Mouse (Mus musculus) forelimb bud, embryonic 11.5 days (tissue): ENCODE measurements around the gene Chpf2.
"Not testable (repeated sequence)": the region's sequence is repeated elsewhere in the genome, so short reads cannot be mapped to it uniquely, and the experiment has no call there.

ENCODE experiments used
- DNase-seq: peaks from one replicate; pipeline ENCODE4 v3.0.0-alpha.2; 2012; ENCODE audit warnings: low read depth, low spot score

Chpf2 gene

DNA sequence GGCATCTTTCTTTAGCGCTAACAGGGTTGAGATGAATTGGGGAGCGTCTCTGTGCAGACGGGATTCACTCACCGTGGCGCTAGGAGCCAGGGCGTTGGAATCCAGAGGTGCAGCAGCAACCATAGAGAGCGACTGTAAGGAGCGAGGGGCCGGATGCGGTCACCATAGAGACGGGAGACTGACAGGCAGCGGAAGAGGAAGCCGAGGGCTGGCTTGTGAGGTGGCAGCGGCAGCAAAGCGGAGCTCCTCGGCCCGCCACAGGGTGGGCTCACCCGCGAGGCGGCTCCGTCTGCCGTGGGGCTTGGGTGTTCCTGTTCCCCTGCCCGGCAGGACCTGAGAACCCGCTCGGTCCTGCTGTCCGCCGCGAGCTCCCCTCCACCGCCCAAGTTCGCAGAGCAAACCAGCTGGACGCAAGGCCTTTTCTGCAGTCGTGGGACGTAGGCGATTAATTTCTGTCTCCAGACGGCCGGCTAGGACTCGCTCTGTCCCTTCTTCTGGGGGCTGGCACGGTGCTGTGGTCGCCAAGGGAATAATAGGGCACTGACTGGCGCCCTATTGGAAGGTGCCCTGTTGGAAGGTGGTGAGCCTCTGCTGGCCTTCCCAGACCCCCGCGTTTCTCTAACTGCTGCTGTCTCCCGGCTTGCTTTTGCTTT, at the start of gene Chpf2:
Gene Chpf2 (plus strand): TSS at position 195 of the 653 bp plus-strand sequence.
- DNase-seq = peak; percentile 72

DNA sequence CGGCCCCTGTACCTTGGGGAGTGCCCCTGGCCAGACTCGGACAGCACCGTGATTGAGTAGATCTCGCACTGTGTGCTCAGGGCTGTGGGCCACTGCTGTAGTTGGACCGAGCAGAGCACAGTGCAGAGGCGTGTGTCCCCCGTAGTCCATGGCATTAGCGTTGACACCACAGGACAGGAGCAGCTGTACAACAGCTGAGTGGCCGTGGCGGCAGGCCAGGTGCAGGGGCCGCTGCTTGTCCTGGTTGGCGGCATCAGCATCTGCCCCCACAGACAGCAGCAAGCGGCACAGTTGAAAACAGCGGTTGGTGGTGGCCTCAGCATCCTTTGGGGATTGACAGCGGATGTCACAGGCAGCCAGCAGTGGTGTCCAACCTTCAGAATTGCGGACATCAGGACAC, 48.9 kb upstream of the Chpf2 start:
- no peak for DNase-seq

DNA sequence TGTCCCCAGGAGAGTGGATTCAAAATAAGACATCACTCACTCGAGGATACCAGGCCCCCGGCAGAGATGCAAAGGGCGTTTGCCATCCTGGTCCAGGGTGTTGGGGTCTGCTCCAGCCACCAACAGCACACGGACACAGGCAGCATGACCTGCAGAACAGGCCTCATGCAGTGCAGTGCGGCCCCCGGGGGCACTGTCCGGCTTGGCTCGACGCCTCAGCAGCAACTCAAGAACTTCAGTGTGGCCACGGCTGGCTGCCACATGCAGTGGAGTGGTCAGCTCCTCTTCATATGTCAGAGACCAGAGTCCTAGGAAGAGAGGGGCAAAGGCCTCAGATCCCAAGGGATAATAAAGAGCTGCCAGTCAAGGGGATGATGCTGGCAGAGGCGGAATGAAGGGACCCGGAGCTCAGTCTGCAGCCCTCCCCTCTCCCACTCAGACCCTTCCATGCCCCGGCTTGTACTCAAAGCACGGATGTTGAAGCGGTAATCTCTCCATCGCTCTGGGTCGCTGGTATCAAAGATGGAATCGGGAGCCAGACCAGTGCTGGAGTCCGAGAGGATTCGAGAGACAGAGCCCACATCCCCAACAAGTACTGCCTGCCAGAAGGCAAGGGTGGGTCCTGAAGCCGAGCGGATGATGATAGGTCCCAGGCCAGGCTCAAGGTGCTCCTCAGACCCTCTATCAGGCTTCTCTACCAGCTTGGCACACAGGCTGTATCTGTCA, 46.8 kb upstream of the Chpf2 start:
- DNase-seq = no peak

DNA sequence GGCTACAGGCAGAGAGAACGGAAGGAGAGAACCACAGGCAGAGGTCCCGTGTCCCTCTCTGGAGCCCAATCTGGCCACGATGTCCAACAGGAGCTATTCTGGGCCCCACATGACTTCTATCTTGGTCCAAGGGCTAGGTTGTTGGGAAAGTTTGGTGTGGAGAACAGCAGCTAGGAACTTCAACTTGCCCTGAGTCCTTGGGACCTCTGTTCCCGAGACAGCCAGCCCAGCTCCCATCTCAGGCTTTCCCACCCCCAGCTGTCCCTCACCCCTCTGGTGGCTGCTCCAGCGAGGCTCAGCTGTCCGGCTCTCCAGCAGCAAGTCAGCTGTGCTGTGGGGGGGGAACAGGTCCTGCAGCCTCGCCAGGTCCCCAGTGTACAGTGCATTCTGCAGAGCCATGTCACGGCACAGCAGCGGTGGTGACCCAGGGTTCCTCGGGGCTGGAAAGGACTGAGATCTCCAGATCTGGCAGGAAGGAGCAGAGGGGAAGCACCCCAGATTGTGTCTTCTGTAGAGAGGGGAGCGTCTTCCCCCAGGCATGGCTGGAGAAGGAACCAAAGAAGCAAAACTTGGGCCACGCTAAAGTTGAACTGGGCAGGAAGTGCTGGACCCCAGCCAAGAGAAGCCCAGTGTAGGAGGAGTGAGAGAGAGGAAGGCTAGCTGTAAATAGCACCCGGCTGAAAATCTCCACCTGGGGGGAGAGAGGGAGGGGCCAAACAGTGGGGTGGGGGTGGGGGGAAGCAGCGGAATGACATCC, 46.0 kb upstream of the Chpf2 start, which contains the start of gene Asb10:
Gene Asb10 (minus strand): TSS at position 592 of the 757 bp plus-strand sequence.
- no peak for DNase-seq

DNA sequence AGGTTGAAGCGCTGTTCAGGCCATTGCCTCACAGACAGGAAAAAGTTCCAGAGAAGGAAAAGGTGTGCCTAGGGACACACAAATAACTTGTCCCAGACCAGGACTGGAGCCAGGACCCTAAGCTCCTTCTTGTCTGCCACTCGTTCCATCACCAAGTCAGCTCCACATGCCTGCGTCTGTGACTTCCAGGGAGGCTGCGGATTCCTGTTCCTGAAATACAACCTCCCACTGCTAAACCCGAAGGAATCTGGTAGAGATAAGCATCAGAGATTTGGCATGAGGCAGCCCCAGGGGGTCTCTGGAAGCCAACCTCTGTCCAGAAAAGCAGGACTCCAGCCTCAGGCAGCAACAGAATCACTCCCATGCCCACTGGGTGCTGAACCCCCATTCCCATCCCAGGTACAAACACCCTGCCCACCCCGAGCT, 45.4 kb upstream of the Chpf2 start:
- no peak for DNase-seq

DNA sequence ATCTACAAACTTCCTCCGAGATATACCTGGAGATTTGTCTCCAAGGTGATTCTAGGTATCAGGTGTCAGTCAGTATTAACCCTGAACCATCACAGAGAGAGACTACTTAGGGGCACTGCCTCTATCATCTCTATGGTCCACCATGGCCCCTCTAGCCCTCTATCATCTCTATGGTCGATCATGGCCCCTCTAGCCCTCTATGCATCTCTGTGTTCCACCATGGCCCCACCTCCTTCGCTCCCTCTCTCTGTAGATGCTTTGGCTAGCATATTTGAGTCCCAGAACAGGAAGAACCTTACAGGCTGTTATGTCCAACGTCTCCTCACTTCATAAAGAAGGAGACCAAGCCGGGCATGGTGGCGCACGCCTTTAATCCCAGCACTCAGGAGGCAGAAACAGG, 43.9 kb upstream of the Chpf2 start:
- no peak for DNase-seq

DNA sequence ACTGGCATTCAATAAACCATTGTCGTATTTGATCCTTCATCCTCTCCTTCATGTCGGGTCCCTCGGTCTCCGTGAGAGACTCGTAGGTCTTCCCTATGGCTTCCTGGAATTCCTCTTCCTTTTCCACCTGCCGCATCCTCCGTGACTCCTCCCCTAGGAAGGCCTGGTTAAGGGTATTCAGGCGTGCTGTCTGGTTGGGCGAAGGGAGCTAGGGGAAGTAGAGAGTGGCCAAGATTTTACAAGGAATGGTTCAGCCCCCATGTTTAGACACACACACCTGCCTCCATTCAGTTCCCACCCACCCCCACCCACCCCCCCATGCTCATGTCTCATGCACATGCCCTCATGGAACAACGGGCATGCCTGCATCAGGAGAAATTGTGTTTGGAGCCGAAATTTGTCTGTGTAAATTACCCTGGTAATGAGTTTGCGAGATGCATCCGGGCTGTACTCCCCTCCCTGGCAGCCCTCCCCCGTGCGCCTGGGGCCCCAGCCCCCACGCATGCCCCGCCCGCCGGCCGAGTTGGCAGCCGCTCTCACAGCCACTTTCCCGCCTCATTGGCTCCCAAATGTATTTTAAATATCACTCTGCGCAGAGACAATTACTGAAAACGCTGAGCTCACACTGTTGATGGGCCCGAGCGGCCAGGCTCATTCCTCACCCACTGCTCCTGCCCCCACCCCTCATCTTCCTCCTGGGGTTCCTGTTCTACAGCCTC, 35.8 kb upstream of the Chpf2 start:
- DNase-seq = no peak

DNA sequence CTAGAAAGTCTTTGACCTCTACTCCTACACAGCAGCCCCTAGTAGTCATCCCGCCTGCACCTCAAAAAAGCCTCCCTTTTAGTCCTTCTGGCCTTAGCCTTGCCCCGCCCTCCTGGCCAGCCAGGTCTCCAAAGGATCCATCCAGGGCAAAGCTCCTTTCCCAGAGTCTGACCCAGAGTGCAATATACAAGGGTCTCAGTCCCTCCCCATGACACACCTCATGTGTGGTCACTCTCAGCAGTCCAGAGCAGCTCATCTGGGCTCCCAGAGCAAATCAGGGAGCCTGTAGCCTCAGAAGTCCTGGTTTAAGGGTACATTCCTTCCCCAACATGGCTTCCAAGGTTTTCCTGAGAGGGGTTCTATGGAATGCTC, 35.2 kb upstream of the Chpf2 start:
- no peak for DNase-seq

DNA sequence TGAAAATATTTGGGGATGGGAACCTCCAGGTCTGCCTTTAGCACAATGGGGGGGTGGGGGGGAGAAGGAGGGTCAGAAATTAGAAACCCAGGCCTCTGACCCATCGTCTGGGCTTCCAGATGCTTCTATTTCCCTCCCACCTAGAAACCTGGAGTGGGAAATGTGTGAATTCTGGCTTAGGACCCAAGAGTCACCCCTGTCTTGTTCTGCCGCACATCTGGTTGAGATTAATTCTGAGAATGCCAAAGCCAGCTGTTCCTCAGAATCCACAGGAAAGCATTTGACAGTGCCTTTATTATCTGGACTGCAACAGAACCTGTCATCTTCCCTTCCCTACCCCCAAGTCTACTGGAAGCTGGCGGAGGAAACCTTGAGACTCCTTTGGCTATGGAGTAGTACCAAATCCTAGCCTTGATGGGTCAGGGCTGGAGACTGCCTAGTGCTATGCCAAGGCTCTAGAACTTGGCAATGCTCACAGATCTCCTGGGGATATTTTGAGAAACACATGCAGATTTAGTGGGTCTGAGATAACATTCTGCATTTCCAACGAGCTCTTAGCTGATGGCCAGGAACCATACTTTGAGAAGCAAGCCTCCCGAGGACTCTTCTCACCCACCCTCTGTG, 32.8 kb upstream of the Chpf2 start:
- DNase-seq = peak; percentile 43

DNA sequence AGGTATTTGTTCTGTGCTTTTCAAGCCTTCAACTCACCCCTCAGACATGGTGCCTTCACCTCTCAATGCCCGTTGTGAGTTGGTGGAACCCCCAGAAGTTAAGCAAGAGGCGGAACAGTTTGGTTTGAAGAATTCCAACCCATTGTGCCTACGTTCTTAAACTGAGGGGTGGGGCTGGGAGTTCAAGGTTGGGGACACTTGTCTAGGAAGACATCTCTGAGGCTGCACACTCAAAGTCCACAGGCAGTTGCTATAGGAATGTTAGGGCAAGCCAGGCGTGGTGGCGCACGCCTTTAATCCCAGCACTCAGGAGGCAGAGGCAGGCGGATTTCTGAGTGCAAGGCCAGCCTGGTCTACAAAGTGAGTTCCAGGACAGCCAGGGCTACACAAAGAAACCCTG, 31.2 kb upstream of the Chpf2 start:
- DNase-seq = not testable (repeated sequence)

DNA sequence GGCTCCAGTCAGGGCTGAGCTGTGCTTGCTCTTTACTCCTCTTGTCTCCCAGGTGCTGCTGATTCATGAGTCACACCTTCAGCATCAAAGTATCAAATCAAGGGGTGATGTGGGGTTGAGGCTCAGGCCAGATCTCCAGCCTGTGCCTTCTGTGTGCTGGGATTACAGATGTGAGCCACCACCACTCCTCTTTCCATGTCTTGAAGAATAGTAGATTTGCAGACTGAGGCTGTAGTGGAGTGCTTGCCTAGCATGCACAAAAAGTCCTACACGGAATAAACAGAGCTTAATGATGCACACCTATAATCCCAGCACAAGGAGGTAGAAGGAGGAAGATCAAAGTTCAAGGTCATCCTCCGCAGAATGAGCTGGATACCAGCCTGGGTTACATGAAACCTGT, 29.8 kb upstream of the Chpf2 start, which contains the start of gene 4931409K22Rik:
Gene 4931409K22Rik (minus strand): TSS at position 101 of the 400 bp plus-strand sequence.
- DNase-seq = no peak

DNA sequence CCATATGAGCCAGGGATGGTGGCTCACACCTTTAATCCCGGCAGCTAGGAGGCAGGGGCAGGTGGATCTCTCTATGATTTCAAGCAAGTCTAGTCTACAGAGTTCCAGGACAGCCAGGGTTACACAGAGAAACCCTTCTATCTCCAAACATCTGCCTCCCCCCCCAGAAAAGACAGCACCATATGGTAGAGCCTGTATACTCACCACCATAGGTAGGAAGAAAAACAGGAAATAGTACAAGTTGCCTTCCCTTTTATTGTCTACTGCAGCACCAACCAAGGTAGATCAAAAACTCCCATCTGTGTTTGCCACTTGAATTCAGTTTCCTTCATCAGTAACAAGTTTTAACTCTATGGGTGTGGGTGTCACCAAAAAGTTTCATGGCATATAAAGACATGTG, 10.6 kb upstream of the Chpf2 start:
- DNase-seq = no peak

DNA sequence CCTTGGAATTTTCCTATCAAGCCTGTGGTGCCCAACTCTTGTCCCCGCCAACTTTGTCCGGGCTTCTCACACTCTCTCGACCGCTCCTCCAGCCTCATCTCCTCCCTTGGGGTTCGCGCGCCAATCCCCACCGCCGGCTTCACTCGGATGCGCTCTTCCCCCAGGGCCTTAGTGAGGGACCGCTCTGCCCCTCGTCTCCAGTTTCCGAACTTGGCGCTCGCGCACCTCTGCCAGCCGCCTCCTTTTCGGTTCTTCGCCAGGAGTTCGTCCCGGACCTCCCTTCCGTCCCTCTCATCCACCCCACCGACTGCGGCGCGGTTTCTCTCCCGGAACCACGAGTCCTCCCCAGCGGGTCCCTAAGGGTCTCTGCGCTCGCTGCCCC, 9.7 kb upstream of the Chpf2 start:
- DNase-seq = no peak

DNA sequence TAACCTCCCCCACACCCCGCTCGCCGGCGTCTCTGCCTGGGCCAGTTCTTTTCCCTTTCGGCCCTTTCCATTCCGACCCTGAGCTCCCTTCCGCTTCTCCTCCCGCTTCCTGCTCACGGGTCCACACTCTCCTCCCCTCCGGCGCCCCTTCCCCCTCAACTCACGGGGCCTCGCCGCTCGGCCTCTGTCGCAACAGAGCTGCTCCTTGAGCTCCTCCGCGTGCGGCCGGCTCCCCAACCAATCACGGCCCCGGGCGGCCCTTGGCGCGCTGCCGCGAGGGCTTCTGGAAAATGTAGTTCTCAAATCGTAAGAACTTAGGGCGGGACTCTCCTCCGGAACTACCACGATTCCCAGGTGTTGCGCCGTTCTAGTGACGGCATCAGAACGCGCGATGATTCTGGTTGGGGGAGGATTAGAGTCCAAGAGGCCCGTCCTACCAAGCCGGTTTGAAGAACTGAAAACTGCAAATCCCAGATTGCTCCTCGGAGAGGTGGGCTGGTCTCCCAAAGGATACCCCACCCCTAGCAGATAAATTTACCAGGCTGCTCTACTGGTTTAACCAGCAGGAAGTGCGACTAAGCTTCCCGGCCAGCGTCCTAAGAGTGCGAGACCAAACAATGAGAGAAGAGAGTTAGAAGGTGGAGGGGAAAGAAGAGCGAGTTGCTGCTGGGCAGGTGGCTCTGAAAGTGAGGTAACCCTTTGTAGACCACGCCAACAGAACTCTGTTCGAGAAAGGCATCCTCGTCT, 9.2 kb upstream of the Chpf2 start, which contains the start of gene Abcf2:
Gene Abcf2 (minus strand): TSS at position 285 of the 747 bp plus-strand sequence.
- DNase-seq = peak; percentile 100

DNA sequence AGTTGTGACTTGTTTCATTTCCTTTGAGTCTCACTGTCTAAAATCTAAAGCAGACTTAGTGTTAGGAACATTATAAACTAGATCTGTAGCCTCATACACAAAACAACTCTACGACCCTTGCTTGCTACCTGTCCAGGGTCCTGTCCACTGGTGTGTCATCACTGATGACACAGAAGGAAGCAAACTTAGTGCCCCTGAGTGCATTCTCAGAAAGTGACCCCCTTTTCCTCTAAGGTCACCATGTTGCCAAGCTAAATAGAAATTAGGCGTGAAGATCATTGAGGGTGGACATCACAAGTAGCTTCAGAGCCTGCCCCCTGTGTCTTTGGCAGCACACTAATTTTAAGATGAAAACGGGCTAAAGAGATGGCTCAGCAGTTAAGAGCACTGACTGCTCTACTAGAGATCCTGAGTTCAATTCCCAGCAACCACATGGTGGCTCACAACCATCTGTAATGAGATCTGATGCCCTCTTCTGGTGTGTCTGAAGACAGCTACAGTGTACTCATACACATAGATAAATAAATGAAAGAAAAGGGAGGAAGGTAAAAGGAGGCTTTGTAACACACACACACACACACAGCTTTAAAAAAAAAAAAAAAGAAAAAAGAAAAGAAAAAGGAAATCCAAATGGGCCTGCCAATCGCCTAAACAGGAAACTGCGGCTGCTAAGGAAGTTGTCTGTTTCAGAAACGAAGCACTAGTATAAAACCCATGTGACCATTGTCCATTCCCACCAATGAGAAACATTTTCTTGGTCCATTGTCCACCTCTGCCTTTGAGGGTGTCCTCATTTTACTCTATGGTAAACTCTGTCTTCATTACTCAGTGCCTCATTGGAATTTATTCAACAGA, 8.2 kb upstream of the Chpf2 start:
- no peak for DNase-seq

DNA sequence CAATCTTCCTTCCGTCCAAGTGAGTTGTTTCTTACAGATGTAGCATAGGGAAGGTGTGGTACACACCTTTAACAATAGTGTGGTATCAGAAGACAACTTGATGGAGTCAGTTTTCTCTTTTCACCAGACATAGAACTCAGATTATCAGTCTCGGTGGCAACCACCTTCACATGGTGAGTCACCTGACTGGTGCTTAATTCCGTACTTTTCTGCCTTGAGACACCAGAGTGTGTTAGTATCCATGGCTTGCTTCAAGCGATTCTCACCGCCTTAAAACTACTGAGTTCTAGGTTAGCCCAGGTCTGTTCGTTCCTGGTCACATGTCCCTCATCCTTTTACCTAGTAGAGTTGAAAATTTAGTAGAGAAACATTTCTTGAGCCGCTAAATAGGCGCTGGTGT, 435 bp upstream of the Chpf2 start:
- no peak for DNase-seq

DNA sequence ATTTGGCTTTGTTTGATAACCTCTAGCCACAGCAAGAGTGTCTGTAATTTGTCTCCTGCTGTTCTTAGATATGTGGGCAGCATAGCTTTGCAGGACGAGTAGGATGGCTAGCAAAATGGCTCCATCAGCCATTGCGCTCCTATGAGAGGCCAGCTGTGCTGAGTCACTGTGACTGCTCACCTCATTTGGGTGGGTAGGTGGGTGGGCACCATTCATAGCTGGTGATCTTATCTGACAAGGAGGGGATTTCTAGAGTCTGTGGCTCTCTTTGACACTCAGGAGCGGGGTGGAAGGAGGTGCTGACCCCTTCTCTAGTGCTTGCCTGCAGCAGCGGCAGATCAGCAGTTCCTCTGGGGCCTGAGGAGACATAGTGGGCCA, 648 bp downstream of the Chpf2 start:
- DNase-seq = no peak

DNA sequence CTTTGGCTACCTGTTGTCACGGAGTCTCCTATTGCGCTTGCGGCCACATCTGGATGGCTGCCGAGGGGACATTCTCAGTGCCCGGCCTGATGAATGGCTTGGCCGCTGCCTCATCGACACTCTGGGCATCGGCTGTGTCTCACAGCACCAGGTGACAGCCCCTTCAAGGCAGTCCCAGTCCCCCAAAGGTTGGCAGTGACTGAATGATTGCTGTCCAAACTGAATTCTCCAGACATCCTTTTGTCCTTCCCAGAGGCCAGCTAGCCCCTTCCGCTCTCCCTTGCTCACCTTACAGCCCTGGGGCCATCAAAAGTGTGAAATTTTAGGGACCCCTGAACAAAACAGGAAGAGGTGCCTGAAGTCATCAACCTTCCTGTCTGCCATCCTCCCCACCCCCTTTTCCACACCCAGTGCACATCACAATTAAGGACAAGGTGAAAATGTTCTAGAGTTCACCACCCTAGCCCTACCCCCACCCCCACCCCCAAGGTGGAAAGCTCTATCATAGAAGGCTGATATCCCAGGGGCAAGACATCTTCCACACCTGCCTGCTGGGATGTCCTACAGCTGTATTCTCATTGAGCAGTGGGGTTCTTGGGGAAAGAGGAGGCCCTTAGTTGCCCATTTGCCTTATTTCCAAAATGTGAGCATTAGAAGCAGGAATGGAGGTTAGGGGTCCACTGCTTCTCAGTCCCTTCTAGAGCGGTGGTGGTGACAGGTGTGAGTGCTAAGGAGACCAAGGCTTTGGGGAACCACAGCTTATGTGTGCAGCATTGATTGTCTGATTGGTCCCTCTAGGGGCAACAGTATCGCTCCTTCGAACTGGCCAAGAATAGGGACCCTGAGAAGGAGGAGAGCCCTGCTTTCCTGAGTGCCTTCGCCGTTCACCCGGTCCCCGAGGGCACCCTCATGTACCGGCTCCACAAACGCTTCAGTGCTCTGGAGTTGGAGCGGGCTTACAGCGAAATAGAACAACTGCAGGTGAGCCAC, 3.3 kb downstream of the Chpf2 start:
- DNase-seq = no peak
